Mouse (Mus musculus) adrenal gland, postnatal 0 days (tissue): ENCODE measurements around the gene Best2. TPM values are rescaled to one million over a fixed set of nuclear protein-coding genes. Genes with fewer than 3 reads are reported as not detected.

Source experiments
- microRNA-seq: library from miRNA; unstranded; fragments of <30 nt; microRNA quantifications from one replicate; pipeline ENCODE4, GENCODE M21; 2016; ENCODE audit warnings: borderline replicate concordance; ENCODE audit not compliant: insufficient number of aligned reads
- polyA plus RNA-seq: library from polyadenylated mRNA; unstranded; fragments of >200 nt; fragmentation: Nextera tagmentation; extraction: Ambion mirVana; gene quantifications from 2 replicates; pipeline ENCODE4 v1.2.1, GENCODE M21; 2015

Best2 gene
- not detected in 2 replicates for polyA plus RNA-seq

DNA sequence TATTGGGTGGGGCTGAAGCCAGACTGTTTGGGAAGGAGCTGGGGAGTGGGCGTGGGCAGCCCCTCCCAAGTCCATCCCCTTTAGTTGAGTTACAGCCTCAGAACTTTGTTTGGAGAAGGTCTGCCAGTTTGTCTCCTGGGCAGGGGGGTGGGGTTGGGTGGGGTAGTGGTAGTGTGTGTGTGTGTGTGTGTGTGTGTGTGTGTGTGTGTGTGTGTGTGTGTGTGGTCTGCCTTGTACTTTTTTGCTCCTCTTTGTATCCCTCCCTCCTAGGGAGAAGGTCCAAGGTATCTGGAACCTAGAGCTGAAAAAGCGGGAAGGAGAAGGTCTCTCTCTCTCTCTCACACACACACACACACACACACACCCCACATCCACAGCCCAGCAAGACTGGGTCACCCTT lies at the start of gene Best2:
Gene Best2, minus strand, starts transcription at position 101 of the 400 bp plus-strand sequence.

DNA sequence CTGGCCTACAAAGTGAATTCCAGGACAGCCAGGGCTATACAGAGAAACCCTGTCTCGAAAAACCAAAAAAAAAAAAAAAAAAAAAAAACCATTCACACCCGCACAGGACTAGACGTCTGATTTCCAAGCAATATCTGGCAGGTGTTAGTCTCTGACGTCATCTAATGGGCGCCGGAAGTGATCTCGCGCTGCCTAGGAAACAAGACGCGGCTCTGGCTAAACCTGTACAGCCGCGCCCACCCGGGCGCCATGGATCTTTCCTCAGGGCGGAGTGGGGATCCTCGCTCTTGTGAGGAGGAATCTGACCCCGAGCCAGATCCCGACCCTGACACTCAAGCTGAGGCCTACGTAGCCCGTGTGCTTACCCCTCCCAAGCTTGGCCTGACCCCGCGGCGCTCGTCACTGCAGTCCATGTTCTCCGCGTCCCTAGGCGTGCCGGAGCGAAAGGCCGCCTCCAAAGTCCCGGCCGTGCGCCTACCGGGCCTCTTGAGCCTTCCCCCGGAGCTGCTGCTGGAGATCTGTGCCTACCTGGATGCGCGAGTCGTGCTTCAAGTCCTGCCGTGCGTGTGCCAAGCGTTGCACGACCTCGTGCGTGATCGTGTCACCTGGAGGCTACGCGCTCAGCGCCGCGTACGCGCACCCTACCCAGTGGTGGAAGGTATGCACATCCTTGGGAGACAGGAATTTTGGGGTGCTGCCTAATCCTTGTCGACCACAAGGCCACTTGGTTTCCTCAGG lies 45.7 kb upstream of the Best2 start, which contains the start of gene Fbxw9:
Gene Fbxw9, plus strand, starts transcription at position 177 of the 738 bp plus-strand sequence.

DNA sequence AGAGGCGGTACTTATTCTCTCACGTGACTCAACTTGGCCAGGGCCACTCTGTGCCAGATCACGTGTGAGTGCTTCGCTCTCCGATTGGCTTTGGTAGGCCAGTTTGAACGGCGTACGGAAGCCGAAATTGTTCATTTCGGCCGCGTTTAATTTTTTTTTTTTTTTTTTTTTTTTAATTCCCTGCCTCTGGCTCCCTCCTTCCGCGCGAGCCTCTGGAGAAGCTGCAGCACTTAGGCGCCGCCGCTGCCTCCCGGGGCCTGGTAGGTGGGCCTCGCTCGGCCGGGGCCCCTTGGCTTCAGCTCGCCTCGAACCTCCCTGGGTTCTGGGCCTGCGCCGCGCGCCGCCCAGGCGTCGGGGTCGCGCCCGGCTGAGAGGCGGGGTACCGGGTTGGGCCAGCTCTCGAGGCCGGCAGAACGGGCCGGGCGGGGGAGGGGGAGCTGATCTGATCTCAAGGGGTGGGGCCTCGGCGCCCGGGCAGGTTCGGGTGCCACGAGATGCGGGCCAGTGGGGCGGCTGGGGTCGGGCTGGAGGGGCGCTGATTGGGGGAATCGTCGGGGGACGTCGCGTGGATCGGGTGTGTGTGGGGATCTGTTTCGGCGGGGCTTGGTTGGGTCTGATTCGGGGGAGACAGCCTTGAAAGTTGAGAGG lies 22.5 kb upstream of the Best2 start, which contains the start of gene Tnpo2:
Gene Tnpo2, plus strand, starts transcription at position 198 of the 648 bp plus-strand sequence.

DNA sequence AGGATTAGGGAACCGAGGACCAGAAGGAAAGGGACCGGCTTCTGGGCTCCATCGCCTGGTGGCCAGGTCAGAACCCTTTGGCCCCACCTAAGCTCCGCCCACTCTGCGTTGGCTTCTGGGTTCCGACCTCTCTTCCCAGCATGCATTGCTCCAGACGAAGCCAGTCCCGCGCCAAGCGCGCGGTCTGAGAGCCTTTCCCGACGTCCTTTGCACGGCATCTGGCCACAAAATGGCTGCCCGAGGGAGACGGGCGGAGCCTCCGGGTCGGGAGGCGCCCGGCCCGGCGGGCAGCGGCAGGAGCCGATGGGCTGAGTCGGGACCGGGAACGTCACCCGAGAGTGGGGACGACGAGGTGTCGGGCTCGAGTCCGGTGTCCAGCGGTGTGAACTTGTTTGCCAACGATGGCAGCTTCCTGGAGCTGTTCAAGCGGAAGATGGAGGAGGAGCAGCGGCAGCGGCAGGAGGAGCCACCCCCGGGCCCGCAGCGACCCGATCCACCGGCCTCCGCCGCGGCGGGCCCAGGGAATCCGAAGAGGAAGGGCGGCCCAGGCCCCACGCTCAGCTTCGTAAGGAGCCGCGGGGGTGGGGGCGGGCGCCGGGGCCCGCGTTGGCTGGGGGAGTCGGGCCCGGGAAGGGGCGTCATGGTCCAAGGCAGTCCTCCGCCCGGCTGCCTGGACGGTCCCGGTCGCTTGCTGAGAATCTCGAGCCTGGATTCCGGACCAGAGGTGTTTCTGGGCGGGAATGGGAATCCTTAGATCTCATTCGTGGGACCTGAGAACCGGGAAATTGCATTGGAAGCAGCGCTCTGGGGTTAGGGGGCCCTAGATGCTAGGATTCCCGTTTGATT lies 12.6 kb upstream of the Best2 start, which contains the start of gene Trir:
Gene Trir, plus strand, starts transcription at position 154 of the 846 bp plus-strand sequence.

DNA sequence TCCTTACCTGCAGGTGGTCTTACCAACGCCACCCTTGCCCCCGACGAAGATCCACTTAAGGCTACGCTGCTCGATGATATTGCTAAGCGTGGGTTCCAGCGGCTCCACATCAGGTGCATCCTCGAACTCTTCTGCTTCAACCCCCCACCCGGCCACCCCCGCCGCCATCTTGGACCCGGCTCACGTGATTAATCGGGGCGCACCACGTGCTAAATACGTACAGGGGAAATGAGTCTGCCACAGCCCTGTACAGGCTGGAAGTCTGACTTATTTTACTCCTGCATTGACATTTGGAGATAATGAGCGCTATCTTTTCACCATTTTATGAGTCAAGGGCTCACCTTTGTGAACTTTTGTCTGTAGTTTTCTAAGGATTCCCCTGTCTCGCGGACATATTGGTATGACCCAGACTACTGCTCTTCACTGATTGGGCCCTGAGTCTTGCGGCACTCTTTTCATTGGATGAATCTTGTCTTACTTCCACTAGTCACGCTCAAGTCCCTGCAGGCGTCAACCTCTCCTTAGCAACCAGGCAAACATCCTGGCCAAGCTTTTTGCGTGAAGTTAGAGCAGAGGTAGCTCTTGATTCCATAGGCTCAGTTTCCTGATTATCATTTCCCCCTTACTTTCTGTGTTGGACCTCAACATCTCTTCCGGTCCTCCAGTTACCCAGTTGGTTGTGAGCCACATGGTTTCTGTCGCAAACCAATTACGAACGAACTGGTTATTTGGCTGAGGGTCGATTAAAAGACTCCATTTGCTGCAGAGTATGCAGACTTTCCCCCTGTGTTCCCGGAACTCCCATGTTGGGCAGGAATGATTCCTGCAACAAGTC lies 11.0 kb upstream of the Best2 start, which contains the start of gene Asna1:
Gene Asna1, minus strand, starts transcription at position 184 of the 835 bp plus-strand sequence.

DNA sequence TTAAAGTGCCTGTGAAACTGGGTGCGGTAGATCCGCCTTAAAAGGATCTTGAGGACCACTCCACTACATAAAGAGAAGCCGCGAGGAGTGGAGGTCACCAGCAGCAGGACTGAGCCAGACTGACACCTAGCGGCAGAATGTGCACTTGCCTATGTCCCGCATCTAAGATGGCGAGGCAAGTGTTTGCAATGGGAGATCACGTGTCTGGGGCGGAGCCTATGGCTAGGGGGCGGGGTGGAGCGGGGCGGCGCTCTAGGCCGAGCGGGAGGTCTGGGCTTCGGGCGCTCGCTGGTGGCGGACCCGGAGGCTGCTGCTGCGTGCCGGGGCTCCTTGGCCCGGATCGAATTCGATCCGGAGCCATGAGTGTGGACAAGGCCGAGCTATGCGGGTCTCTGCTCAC lies 24.0 kb downstream of the Best2 start, which contains the start of gene Hook2:
Gene Hook2, plus strand, starts transcription at position 255 of the 400 bp plus-strand sequence.

DNA sequence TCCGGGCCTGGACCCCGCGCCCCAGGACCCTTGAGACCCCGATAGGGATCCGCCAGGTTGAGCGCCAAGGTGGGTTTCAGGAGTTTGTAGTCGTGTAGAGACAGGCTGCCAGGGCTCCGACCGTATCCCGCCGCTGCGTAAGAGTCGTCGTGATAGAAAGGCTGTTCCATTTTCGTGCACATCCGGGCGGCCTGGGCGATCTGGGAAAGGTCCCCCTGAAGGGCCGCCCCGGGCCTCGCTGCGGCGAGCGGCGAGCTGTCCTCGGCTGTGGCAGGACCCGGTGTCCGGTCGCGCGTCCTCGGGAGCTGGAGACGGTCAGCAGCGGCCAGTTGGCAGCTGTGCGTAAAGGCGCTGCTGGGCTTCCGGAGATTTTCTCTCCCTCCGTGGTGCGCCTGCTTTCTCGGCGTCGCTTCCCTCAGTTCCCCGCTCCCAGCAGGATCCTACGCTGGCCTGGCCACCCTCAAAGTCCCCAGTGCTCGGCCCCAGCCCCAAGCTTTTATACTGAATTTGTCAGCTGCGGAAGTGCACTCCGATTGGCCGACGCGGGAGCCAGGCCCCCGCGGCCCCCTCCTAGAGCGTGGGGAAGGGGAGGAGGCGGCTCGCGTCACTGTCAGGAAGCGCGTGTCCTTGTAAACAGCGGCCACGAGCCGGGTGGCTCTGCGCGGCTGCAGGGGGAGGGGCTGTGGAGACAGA lies 35.9 kb downstream of the Best2 start, which contains the start of gene Junb:
Gene Junb, minus strand, starts transcription at position 471 of the 693 bp plus-strand sequence.

DNA sequence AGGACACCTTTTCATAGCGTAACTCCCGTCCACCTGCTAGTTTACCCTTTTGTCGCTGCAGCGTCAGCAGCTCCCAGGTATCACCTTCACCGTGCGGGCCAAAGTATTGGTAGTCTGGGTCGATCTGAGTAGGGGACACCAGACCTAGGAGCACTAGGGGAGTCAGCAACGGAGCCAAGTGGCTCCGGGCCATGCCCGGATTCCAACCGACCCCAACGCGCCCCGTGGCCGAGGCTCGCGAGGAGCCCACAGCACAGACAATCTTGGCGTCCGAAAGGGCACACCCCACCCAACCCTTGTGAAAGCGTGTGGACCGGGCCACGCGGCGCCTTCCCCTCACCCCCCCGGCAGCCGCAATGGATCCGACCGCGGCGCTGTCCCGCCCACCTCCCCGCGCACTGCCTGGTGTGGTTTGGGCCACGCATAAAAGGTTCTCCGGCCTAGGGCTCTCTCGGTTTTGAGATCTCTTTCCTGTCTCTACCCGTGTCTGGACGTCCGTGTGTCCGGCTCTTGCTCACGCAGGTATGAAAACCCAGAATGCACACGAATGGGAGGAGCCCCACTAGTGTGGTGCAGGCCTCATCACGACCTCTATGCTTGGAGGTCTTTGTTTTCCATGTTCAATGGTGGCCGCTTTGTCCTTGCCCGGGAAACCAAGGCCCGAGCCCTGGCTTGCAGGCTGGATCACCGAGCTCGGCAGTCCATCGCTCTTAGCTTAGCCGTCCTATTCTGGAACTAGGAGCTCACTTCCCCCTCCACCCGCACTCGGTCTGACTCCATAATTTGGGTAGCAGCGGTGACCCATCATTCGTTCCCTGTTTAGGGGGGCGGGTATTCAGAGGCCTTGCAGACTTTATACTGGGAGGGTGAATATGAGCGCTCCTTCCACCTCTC lies 44.8 kb downstream of the Best2 start, which contains the start of the genes Gm49661, Prdx2 and Rnaseh2a:
Gene Gm49661, minus strand, starts transcription at position 193 of the 894 bp plus-strand sequence.
Gene Prdx2, plus strand, starts transcription at position 347 of the 894 bp plus-strand sequence.
Gene Rnaseh2a, minus strand, starts transcription at position 527 of the 894 bp plus-strand sequence.

Small RNA genes within 50 kb of the gene (microRNA-seq; reads per million reads assigned to microRNA genes)
- not detected for gene Mir7070

Other genes with a start within 250 kb of the Best2 start
- gene Nfix, start 214.2 kb downstream of the Best2 start, polyA plus RNA-seq: 22.8 and 26.3 TPM in 2 replicates
- 6.6 and 9.9 TPM in 2 replicates for gene Dand5, start 191.7 kb downstream of the Best2 start, polyA plus RNA-seq
- gene Gadd45gip1, start 183.0 kb downstream of the Best2 start, polyA plus RNA-seq: 74.9 and 88.3 TPM in 2 replicates
- 80.9 and 112 TPM in 2 replicates for gene Rad23a, start 173.9 kb downstream of the Best2 start, polyA plus RNA-seq
- 326 and 438 TPM in 2 replicates for gene Calr, start 167.6 kb downstream of the Best2 start, polyA plus RNA-seq
- gene Farsa, start 157.5 kb downstream of the Best2 start, polyA plus RNA-seq: 34.4 and 47.4 TPM in 2 replicates
- gene Syce2, start 142.4 kb downstream of the Best2 start, polyA plus RNA-seq: 52.9 and 54.5 TPM in 2 replicates
- gene Gcdh, start 120.6 kb downstream of the Best2 start, polyA plus RNA-seq: 29.7 and 48.4 TPM in 2 replicates
- gene Klf1, start 112.6 kb downstream of the Best2 start, polyA plus RNA-seq: 9.0 and 20.1 TPM in 2 replicates
- 10.5 and 16.2 TPM in 2 replicates for gene Dnase2a, start 106.0 kb downstream of the Best2 start, polyA plus RNA-seq
- gene Mast1, start 77.2 kb downstream of the Best2 start, polyA plus RNA-seq: 3.6 and 11.0 TPM in 2 replicates
- gene Rtbdn, start 67.5 kb downstream of the Best2 start, polyA plus RNA-seq: 0.12 and 0.61 TPM in 2 replicates
- 0.81 TPM in 1 of 2 replicates, not detected in the other for gene Gm49661, start 45.1 kb downstream of the Best2 start, polyA plus RNA-seq
- gene Prdx2, start 44.9 kb downstream of the Best2 start, polyA plus RNA-seq: 788 and 1,010 TPM in 2 replicates
- gene Rnaseh2a, start 44.8 kb downstream of the Best2 start, polyA plus RNA-seq: 136 and 227 TPM in 2 replicates
- 25.6 and 40.6 TPM in 2 replicates for gene Junb, start 35.8 kb downstream of the Best2 start, polyA plus RNA-seq
- gene Hook2, start 23.9 kb downstream of the Best2 start, polyA plus RNA-seq: 8.6 and 12.6 TPM in 2 replicates
- 101 and 111 TPM in 2 replicates for gene Asna1, start 10.8 kb upstream of the Best2 start, polyA plus RNA-seq
- 114 and 124 TPM in 2 replicates for gene Trir, start 12.3 kb upstream of the Best2 start, polyA plus RNA-seq
- 15.4 and 16.3 TPM in 2 replicates for gene Tnpo2, start 22.4 kb upstream of the Best2 start, polyA plus RNA-seq
- gene Fbxw9, start 45.5 kb upstream of the Best2 start, polyA plus RNA-seq: 33.5 and 34.5 TPM in 2 replicates
- gene Gm5741, start 53.5 kb upstream of the Best2 start, polyA plus RNA-seq: not detected in 2 replicates
- gene Dhps, start 57.2 kb upstream of the Best2 start, polyA plus RNA-seq: 54.9 and 58.6 TPM in 2 replicates
- 109 and 143 TPM in 2 replicates for gene Wdr83os, start 66.2 kb upstream of the Best2 start, polyA plus RNA-seq
- 23.8 and 33.0 TPM in 2 replicates for gene Wdr83, start 66.8 kb upstream of the Best2 start, polyA plus RNA-seq
- 30.0 and 40.0 TPM in 2 replicates for gene Man2b1, start 68.7 kb upstream of the Best2 start, polyA plus RNA-seq
- gene Zfp791, start 108.6 kb upstream of the Best2 start, polyA plus RNA-seq: 1.4 and 2.2 TPM in 2 replicates
- gene Cks1brt, start 137.4 kb upstream of the Best2 start, polyA plus RNA-seq: not detected in 2 replicates
- not detected in 2 replicates for gene Olfr371, start 211.5 kb upstream of the Best2 start, polyA plus RNA-seq